Mouse (Mus musculus) adrenal gland, adult 10 weeks (tissue): Measurements from ENCODE around the gene Uhrf1bp1. TPM values are rescaled to one million over a fixed set of nuclear protein-coding genes. Genes with fewer than 3 reads are reported as not detected.

Experiments used
- polyA plus RNA-seq: library from polyadenylated mRNA; stranded (reverse); fragments of 350-450 nt; fragmentation: Illumina TruSeq; extraction: RNeasy Lipid Tissue Mini Kit (QIAGEN cat#74804); gene quantifications from one replicate; pipeline ENCODE4 v1.2.3, GENCODE M21; 2014; ENCODE audit warnings: low read depth, low replicate concordance

Gene Uhrf1bp1
- 5.0 TPM for polyA plus RNA-seq

GRCm38 (mm10) chr17:27856265-27856797, at the start of gene Uhrf1bp1:
Uhrf1bp1 (plus strand) TSS chr17:27856441.

GRCm38 (mm10) chr17:27820568-27821406, 35.5 kb upstream of the Uhrf1bp1 start, which contains the start of gene D17Wsu92e:
D17Wsu92e (minus strand) TSS chr17:27820648.

GRCm38 (mm10) chr17:27837850-27838249, 18.4 kb upstream of the Uhrf1bp1 start, which contains the start of gene Snrpc:
Snrpc (plus strand) TSS chr17:27838150.

GRCm38 (mm10) chr17:27908888-27909621, 52.8 kb downstream of the Uhrf1bp1 start, which contains the start of gene Anks1:
Anks1 (plus strand) TSS chr17:27909306.

GRCm38 (mm10) chr17:27909622-27910500, 53.6 kb downstream of the Uhrf1bp1 start, which contains the start of gene Taf11:
Taf11 (minus strand) TSS chr17:27909844.

Other genes starting within 250 kb of the Uhrf1bp1 start
- 32.4 TPM for gene Nudt3, start 232.9 kb upstream of the Uhrf1bp1 start, polyA plus RNA-seq
- gene RPS10-NUDT3, start 221.2 kb upstream of the Uhrf1bp1 start, polyA plus RNA-seq, result not detected
- gene Rps10, start 219.8 kb upstream of the Uhrf1bp1 start, polyA plus RNA-seq, result 44.0 TPM
- 1.1 TPM for gene Pacsin1, start 200.9 kb upstream of the Uhrf1bp1 start, polyA plus RNA-seq
- gene Spdef, start 127.5 kb upstream of the Uhrf1bp1 start, polyA plus RNA-seq, result not detected
- 102 TPM for gene D17Wsu92e, start 35.8 kb upstream of the Uhrf1bp1 start, polyA plus RNA-seq
- 39.2 TPM for gene Snrpc, start 18.3 kb upstream of the Uhrf1bp1 start, polyA plus RNA-seq
- 1.7 TPM for gene Anks1, start 52.9 kb downstream of the Uhrf1bp1 start, polyA plus RNA-seq
- gene Taf11, start 53.4 kb downstream of the Uhrf1bp1 start, polyA plus RNA-seq, result 30.7 TPM
- not detected for gene Tcp11, start 224.2 kb downstream of the Uhrf1bp1 start, polyA plus RNA-seq